Mouse (Mus musculus): ENCODE measurements around the gene Itpr2.

- no peak for TF ChIP-seq CTCF (IDR thresholded peaks at IDR 0.05; ENCODE audit: insufficient read depth, low read length)
- no peak for TF ChIP-seq POLR2A (IDR thresholded peaks at IDR 0.05; ENCODE audit: borderline replicate concordance, extremely low read depth, low read depth, low read length)
Measured at GRCm38 (mm10) chr6:146222403-146223063, 279.5 kb downstream of the Itpr2 start.
